Mouse (Mus musculus) gastrocnemius, adult 2 months (tissue): ENCODE data around the gene Gtsf1. TPM values are rescaled to one million over a fixed set of nuclear protein-coding genes. Genes with fewer than 3 reads are reported as not detected.
A peak's percentile ranks its signal among the peaks of the same experiment; 100 is the strongest.

Experiments used
- DNase-seq: peaks from one replicate; pipeline ENCODE4 v3.0.0; 2022
- H3K27ac ChIP-seq: fragments of 200-600 bp; 2 replicates; pipeline ENCODE4 v1.8.1; 2022; ENCODE audit warnings: mild to moderate bottlenecking
- H3K4me3 ChIP-seq: fragments of 200-600 bp; 2 replicates; pipeline ENCODE4 v1.8.1; 2022; ENCODE audit warnings: mild to moderate bottlenecking, moderate library complexity
- CTCF ChIP-seq: fragments of 200-600 bp; IDR thresholded peaks from 2 replicates; pipeline ENCODE4 v1.8.1; 2022; ENCODE audit warnings: antibody characterized with exemption, mild to moderate bottlenecking, moderate library complexity
- intact Hi-C: fragments of 180-260 bp; cut with DNase I; formaldehyde crosslinking; loops from one replicate; pipeline ENCODE4 v1.15.1; 2025
- total RNA-seq, 2 experiments: library from RNA; stranded (reverse); gene quantifications; 2 replicates each; pipeline ENCODE4 v1.2.3; 2021

Gtsf1 gene
- total RNA-seq, 2 experiments from 2014 or later: not detected

- Histone ChIP-seq H3K27ac (peak overlapping the region; percentile 65), H3K4me3 (no peak overlapping the region)
- no peak for DNase-seq
- no peak for TF ChIP-seq CTCF
- intact Hi-C loops: no loop called here
Measured at GRCm38 (mm10) chr15:103371741-103372140, 58.5 kb downstream of the Gtsf1 start.

GRCm38 (mm10) chr15:103371208-103371607 lies 59.1 kb downstream of the Gtsf1 start:
- TF ChIP-seq CTCF: no peak
- DNase-seq: peak; percentile 62
- no peak overlapping the region for H3K4me3 ChIP-seq
- intact Hi-C loops: no loop called here
- peak overlapping the region; percentile 65 for H3K27ac ChIP-seq

- DNase-seq: no peak
- H3K4me3 ChIP-seq: no peak overlapping the region
- peak overlapping the region; percentile 65 for H3K27ac ChIP-seq
- TF ChIP-seq CTCF: no peak
- intact Hi-C loops: no loop called here
Measured at GRCm38 (mm10) chr15:103370462-103370861, 59.8 kb downstream of the Gtsf1 start.

- intact Hi-C loops: no loop called here
- DNase-seq: peak; percentile 10
- 0 out of 2 replicates have a peak overlapping the region, but pooled peaks have one; percentile 35 for H3K27ac ChIP-seq
- no peak for TF ChIP-seq CTCF
- no peak overlapping the region for H3K4me3 ChIP-seq
Measured at GRCm38 (mm10) chr15:103369123-103369522, 61.1 kb downstream of the Gtsf1 start.

GRCm38 (mm10) chr15:103368179-103368940 lies 61.9 kb downstream of the Gtsf1 start:
- no peak for TF ChIP-seq CTCF
- Histone ChIP-seq H3K4me3 (no peak overlapping the region), H3K27ac (peak overlapping the region; percentile 96)
- intact Hi-C loops: no loop called here
- peak; percentile 47 for DNase-seq

- intact Hi-C loops: no loop called here
- no peak for TF ChIP-seq CTCF
- Histone ChIP-seq H3K27ac (peak within 1 kb of the TSS; percentile 96), H3K4me3 (peak within 1 kb of the TSS; percentile 98)
- peak; percentile 91 for DNase-seq
Measured at GRCm38 (mm10) chr15:103366376-103367149, 63.7 kb downstream of the Gtsf1 start, which contains the start of gene Itga5. Gene Itga5, minus strand, starts transcription at chr15:103366763.

- TF ChIP-seq CTCF: no peak
- DNase-seq: peak; percentile 55
- Histone ChIP-seq H3K4me3 (peak overlapping the region; percentile 98), H3K27ac (peak overlapping the region; percentile 96)
- intact Hi-C loops: no loop called here
Measured at GRCm38 (mm10) chr15:103365471-103366375, 64.5 kb downstream of the Gtsf1 start.

GRCm38 (mm10) chr15:103364761-103365160 lies 65.5 kb downstream of the Gtsf1 start:
- intact Hi-C loops: no loop called here
- no peak for TF ChIP-seq CTCF
- Histone ChIP-seq H3K27ac (peak overlapping the region; percentile 96), H3K4me3 (peak overlapping the region; percentile 98)
- DNase-seq: no peak

GRCm38 (mm10) chr15:103363809-103364208 lies 66.5 kb downstream of the Gtsf1 start:
- no peak overlapping the region; the same call in 1 of the 2 replicates for H3K4me3 ChIP-seq
- H3K27ac ChIP-seq: 0 out of 2 replicates have a peak overlapping the region, but pooled peaks have one; percentile 96
- TF ChIP-seq CTCF: no peak
- DNase-seq: no peak
- intact Hi-C loops: no loop called here

- intact Hi-C loops: no loop called here
- DNase-seq: no peak
- H3K4me3 ChIP-seq: no peak overlapping the region
- peak overlapping the region; percentile 28 for H3K27ac ChIP-seq
- no peak for TF ChIP-seq CTCF
Measured at GRCm38 (mm10) chr15:103362950-103363349, 67.3 kb downstream of the Gtsf1 start.

- Histone ChIP-seq H3K27ac (peak overlapping the region; percentile 28), H3K4me3 (no peak overlapping the region)
- TF ChIP-seq CTCF: no peak
- no peak for DNase-seq
- intact Hi-C loops: no loop called here
Measured at GRCm38 (mm10) chr15:103362333-103362732, 67.9 kb downstream of the Gtsf1 start.

GRCm38 (mm10) chr15:103361269-103361668 lies 69.0 kb downstream of the Gtsf1 start:
- Histone ChIP-seq H3K27ac (peak overlapping the region; percentile 57), H3K4me3 (no peak overlapping the region)
- TF ChIP-seq CTCF: no peak
- intact Hi-C loops: no loop called here
- no peak for DNase-seq
